Mouse (Mus musculus) thymus, adult 2 months (tissue): ENCODE results near the gene Arhgef18. TPM values are rescaled to one million over a fixed set of nuclear protein-coding genes. Genes with fewer than 3 reads are reported as not detected.

ENCODE experiments used
- DNase-seq: peaks from one replicate; pipeline ENCODE4 v3.0.0; 2021
- H3K27ac ChIP-seq: fragments of 200-500 bp; 2 replicates; pipeline ENCODE4 v1.5.1; 2012; ENCODE audit warnings: low read length, control low read depth; ENCODE audit not compliant: control insufficient read depth, insufficient read depth
- H3K27me3 ChIP-seq: fragments of 200-500 bp; 2 replicates; pipeline ENCODE4 v1.6.1; 2012; ENCODE audit warnings: mild to moderate bottlenecking, low read length, moderate library complexity, mixed read lengths; ENCODE audit not compliant: control insufficient read depth, insufficient read depth
- H3K36me3 ChIP-seq: fragments of 200-500 bp; 2 replicates; pipeline ENCODE4 v1.6.1; 2012; ENCODE audit warnings: mild to moderate bottlenecking, low read length, moderate library complexity; ENCODE audit not compliant: control insufficient read depth, insufficient read depth
- H3K4me1 ChIP-seq: fragments of 200-500 bp; replicated peaks from 2 replicates; pipeline ENCODE4 v1.6.1; 2012; ENCODE audit warnings: low read length; ENCODE audit not compliant: control insufficient read depth, insufficient read depth
- H3K4me3 ChIP-seq: fragments of 200-500 bp; 2 replicates; pipeline ENCODE4 v1.5.1; 2012; ENCODE audit warnings: mild to moderate bottlenecking, low read length, control low read depth, moderate library complexity; ENCODE audit not compliant: control insufficient read depth, insufficient read depth
- CTCF ChIP-seq: fragments of 200-500 bp; IDR thresholded peaks from 2 replicates; pipeline ENCODE4 v1.5.1; 2012; ENCODE audit warnings: mild to moderate bottlenecking, control low read depth, low read length, moderate library complexity, borderline replicate concordance; ENCODE audit not compliant: control insufficient read depth, poor library complexity, insufficient read depth; ENCODE audit errors: extremely low read depth
- POLR2A ChIP-seq: fragments of 200-500 bp; IDR thresholded peaks from 2 replicates; pipeline ENCODE4 v1.6.1; 2012; ENCODE audit warnings: mild to moderate bottlenecking, low read length, control low read depth, moderate library complexity; ENCODE audit not compliant: control insufficient read depth, poor library complexity, insufficient read depth; ENCODE audit errors: extremely low read depth
- WGBS: fragments of 180-500 bp; shearing (Covaris S2); methylation state at CpG from one replicate; pipeline ENCODE4 v1.1.7; 2018; 5-methylcytosine and 5-hydroxymethylcytosine counted together
- polyA plus RNA-seq: library from polyadenylated mRNA; depleted of rRNA; stranded (reverse); fragments of >200 nt; gene quantifications from 2 replicates; pipeline ENCODE4 v1.2.3, GENCODE M21; 2012; rRNA removed

The Arhgef18 gene
- polyA plus RNA-seq, 1 experiment = 122 TPM

DNA sequence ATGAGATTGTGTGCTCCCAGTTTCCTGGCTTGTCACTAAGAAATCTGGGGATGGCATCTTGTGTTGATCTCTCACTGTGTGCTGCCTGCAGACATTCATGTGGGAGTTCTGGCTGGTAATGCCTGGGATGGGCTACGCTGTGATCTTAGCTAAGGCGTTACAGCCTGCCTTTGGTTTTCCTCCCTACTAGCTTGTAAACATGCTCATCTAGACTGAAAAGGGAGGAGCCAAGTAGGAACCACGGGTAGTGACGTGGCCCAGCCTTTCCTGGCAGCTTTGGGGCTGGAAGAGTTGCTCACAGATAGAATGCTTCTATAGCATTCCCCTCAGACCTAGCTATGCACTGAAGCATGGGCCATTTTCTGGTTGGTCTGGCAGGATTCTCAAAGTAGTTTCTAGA, 109.4 kb downstream of the Arhgef18 start:
- no peak for DNase-seq
- TF ChIP-seq POLR2A (no peak), CTCF (no peak)
- Histone ChIP-seq H3K36me3 (0 out of 2 replicates have a peak, but pooled peaks cover 3% of the 10 kb centered on the region), H3K4me1 (peaks cover 2% of the 10 kb centered on the region; the same call in 1 of the 2 replicates), H3K27ac (no peak overlapping the region), H3K27me3 (no peaks in the 10 kb centered on the region), H3K4me3 (no peak overlapping the region)
- WGBS = 62% methylated on average over 4 of the region's 4 CpGs

Other genes starting within 250 kb of the Arhgef18 start
- gene Insr, start 113.4 kb upstream of the Arhgef18 start, polyA plus RNA-seq = 22.0 and 26.3 TPM in 2 replicates
- 30.2 and 30.7 TPM in 2 replicates for gene A430078G23Rik, start 39.6 kb upstream of the Arhgef18 start, polyA plus RNA-seq
- gene Pex11g, start 74.7 kb downstream of the Arhgef18 start, polyA plus RNA-seq = 3.1 TPM in 2 replicates
- 0.20 TPM in 1 of 2 replicates, not detected in the other for gene Tex45, start 77.9 kb downstream of the Arhgef18 start, polyA plus RNA-seq
- gene Zfp358, start 100.1 kb downstream of the Arhgef18 start, polyA plus RNA-seq = 75.9 and 76.7 TPM in 2 replicates
- 312 and 481 TPM in 2 replicates for gene Mcoln1, start 107.5 kb downstream of the Arhgef18 start, polyA plus RNA-seq
- gene Pnpla6, start 122.4 kb downstream of the Arhgef18 start, polyA plus RNA-seq = 56.1 and 61.6 TPM in 2 replicates
- gene C330021F23Rik, start 175.0 kb downstream of the Arhgef18 start, polyA plus RNA-seq = not detected in 2 replicates
- 2.6 and 2.7 TPM in 2 replicates for gene Camsap3, start 194.3 kb downstream of the Arhgef18 start, polyA plus RNA-seq
- gene Xab2, start 228.3 kb downstream of the Arhgef18 start, polyA plus RNA-seq = 128 and 133 TPM in 2 replicates
- 4.7 and 6.9 TPM in 2 replicates for gene Pet100, start 228.5 kb downstream of the Arhgef18 start, polyA plus RNA-seq
- 0.34 and 0.84 TPM in 2 replicates for gene Pcp2, start 232.5 kb downstream of the Arhgef18 start, polyA plus RNA-seq
- gene Stxbp2, start 237.9 kb downstream of the Arhgef18 start, polyA plus RNA-seq = 260 and 262 TPM in 2 replicates